Mouse (Mus musculus) hindlimb bud, embryonic 11.5 days (tissue): ENCODE results near the gene Gbp8.
"Not testable (repeated sequence)": the region's sequence is repeated elsewhere in the genome, so short reads cannot be mapped to it uniquely, and the experiment has no call there.

ENCODE experiments used
- DNase-seq: peaks from one replicate; pipeline ENCODE4 v3.0.0-alpha.2; 2012; ENCODE audit warnings: low read depth, low spot score; ENCODE audit errors: extremely low spot score

Gene Gbp8

DNA sequence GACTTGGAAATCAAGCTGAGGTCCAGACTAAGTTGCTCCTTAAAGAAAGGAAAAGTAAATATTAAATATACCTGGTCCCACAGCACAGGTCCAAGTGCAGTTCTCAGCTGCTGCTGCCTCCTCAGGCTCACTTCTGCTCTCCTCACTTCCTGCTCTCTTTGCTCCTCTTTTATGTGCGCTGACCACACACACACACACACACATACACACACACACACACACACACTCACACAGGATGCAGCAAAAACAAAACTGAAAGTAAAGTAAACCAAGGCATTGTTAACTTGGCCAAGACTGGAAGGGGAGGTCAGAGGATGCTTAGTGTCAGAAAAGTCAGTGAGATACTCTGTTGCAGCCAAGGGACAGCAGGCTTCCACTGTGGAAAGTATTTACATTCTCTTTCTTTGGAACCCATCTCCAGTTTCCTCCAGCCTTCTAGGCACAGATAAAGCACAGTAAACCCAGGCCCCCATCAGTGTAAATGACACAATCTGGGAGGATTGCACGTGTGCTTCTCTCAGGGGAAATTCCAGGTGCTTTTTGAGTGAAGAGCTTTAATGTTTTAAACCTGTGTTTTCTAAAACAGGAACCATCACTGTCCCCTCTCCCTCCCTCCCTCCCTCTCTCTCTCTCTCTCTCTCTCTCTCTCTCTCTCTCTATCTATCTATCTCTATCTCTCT, at the start of gene Gbp8, which contains the start of the genes Gbp9 and Gbp4:
Gbp8 (minus strand) TSS at position 132 of the 680 bp plus-strand sequence.
Gbp9 (minus strand) TSS at position 131 of the 680 bp plus-strand sequence.
Gbp4 (minus strand) TSS at position 178 of the 680 bp plus-strand sequence.
- DNase-seq: not testable (repeated sequence)

DNA sequence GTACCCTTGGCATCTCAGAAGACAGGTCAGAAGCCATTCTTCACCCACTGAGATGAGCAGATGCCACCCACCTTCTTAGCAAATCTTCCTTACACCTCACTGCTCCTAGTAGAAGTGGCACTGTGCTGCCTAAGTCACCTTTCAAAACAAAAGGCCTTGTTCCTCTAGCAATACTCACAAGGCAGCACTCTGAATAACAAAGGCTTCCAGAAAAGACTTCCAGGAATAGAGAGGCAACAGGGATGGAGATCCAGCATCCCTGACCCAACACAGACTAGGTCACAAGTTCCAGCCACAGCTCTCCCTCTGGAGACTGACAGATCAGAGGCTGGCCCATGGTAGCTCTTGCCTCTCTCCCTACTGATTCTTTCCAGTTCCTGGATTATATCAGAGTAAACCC, 42.1 kb upstream of the Gbp8 start:
- no peak for DNase-seq

DNA sequence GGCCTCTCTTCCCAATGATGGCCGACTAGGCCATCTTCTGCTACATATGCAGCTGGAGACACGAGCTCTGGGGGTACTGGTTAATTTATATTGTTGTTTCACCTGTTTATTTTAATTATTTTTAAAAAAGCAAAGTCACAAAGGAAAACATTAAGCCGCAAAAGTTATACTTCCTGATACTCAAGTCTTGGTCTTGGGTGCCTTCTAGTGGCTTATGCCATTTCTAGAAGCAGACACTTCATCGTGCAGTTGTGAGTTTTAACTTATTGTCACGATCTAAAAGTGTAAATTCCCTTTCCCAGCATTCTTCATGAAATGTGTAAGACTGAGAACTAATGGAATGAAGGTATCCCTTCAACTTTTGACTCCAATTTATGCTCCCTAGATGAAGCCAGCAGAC, 17.2 kb upstream of the Gbp8 start:
- DNase-seq: no peak

DNA sequence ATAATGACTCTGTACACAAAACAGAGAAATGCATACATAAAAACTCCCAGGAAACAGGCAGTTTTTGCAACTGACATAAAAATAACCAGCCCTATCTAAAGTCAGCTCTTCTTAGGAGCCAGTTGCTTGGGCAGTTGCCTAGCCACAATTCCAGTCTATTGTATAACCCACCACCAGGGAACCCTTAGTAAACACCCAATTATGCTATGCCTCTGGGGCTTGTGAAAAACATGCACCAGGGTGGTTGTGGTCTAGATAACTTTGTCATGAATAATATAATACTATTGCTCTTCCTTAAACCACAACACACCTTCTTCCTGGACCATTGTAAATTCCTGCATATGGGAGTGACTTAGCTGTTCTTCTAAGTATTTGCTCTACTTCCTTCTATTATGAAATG, 14.7 kb upstream of the Gbp8 start:
- no peak for DNase-seq

DNA sequence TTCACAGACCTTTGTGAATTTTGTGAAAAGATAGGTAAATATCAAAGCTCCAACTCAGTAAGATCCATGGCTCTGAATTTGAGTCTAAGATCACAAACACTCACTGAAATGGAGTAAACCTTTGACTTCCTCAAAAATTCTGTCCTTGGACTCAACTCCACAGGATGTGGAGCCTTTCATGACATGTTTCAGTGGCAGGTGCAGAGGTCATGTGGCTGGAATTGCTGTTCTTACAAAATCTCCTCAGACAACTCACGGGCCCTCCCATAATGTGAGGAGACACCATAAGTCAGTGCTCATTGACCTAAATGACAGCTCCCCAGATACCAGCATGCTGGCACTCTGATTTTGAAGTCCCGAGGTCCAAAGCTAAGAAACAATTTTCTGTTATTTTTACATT, 8.7 kb upstream of the Gbp8 start:
- DNase-seq: not testable (repeated sequence)

DNA sequence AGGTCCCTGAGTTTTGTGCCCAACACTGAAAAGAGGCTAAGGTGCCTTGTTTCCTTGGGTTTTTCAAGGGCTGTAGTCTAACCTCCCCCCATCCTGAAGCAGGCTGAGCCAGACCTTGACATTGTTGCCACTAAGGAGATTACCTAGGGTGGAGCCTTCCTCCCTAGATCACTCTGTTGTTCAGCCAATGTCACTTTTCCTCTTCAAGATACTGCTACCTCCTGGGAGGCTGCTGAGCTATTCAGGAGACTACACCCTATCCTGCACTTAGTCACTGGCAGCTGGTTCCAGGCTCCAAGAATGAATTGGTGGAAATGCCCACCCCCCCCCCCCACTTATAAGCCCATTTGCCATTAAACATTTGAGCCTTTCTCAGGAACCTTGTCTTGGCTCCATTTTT, 7.1 kb upstream of the Gbp8 start:
- DNase-seq: no peak

DNA sequence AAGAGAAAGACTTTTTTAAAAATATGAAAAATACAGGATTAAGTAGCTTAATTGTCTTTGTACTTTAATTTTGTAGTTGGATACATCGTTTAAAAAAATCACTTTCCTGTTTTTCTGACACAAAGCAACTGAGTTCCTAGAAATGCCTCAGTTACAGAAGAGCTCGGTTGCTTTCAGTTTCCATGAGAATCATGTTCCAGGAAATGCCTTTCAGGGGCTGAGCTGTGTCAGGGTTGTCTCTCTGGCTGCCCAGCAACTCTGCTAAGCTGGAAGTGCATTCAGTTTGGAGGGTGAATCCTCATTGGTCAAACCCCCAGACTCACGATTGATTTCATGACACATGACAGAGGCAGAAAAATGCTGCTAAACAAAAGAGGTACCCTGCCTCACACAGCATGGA, 6.4 kb upstream of the Gbp8 start:
- not testable (repeated sequence) for DNase-seq

DNA sequence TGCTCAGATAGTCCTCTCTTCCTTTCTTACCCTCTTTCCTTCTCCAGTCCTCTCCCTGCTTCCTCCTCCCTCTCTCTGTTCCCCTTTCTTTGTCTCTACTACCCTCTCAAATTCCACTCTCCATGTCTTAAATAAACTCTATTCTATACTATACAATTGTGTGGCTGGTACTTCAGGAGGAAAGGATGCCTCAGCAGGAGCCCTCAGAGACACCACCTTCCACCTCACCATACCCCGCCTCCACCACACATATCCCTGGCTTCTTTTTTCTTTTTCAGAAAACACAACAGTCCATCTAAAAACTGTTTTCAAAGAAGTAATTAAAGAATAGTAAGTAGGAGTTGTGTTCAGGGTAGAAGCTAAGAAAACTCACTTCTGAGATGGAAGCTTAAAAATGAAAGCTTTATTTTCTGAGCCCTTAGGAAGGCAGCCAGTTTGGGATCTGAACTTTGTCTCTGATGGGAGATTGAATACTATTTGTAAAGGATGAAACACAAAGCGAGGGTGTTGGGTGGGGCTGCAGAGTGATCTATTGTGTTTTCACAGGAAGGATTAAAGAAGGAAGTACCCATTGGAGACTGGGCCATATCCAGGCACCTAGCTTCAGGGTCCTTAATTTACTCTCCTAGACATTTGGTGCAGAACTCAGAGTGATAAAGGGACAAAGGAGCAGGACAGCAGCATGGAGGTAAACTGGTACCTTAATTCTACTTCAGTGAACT, 910 bp upstream of the Gbp8 start:
- not testable (repeated sequence) for DNase-seq

DNA sequence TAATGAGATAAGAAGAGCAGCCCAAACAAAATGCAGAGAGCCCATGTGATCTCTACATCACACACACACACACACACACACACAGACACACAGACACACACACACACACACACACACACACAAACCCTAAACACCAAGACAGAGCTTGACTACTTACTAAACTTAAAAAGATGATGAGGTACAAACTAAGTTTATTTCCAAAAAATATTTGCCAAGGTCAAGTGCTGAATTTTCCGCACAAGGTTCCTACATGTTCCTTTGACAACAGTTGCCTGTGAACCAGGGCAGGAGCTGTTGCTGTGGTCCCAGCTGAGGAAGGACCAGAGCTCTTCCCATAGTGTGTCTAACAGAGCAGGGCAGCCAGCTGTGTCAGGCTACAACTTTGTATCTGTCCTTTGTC, 434 bp downstream of the Gbp8 start:
- no peak for DNase-seq

DNA sequence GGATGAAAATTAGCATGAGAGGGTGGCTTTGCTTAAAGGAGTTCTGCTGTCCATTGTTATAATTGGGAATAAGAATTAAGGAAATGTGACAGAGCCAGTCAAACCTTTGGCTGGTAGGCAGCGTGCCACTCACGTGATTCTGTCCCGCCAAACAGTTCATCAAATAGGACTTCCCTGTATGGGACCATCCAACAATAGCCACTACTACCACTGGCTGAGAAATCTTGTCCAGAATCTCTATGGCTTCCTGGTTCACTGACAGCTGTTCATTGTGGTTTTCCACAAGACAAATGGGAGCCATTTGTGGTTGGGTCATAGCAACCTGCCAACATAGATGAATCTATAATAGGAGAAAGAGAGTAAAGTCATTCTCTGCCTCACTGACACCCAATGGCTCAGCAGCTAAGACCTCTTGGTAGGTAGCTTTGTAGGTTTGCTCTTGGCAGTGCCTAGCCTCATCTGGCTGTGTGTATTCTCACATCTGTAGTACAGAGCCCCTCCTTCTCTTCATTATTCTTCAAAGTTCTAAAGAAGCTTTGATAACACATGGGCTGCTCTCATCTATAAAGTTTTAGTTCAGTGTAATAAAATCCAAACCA, 2.5 kb downstream of the Gbp8 start:
- DNase-seq: not testable (repeated sequence)

DNA sequence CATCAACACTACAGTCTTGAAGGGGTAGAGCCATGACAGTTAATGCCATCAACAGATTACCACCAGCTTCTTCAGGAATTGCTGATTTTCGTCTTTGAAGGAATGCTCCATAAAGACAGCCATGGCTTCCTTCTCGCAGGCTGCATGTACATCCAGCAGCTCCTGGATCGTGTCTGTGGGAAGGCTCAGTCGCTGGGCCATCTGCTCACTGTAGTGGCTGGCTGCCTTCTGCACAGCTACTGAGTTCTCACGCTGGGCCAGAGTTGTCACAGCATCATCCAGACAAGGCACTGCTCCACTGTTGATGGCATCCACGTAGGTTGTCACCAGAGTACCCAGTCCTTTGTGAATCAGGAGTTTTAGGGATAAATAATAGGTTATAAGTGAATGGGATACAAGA, 17.6 kb downstream of the Gbp8 start:
- DNase-seq: not testable (repeated sequence)

DNA sequence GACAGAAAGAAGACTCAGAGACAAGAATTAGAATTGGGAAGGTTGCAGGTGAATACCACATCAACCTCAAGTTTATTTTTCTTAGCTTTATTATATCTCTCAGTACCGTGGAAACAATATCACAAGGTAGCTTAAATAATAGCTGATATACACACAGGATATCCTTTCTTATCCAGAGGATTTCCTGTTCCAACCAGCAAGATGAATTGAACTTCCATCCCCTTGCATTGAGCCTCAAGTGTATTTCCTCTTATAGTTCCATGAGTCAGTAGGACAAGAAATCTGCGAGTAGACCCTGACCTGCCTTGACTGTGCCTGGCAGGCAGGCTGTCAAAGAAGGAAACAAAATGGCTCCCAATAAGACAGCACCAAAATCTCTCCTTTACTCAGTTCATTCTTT, 23.6 kb downstream of the Gbp8 start:
- DNase-seq: no peak

DNA sequence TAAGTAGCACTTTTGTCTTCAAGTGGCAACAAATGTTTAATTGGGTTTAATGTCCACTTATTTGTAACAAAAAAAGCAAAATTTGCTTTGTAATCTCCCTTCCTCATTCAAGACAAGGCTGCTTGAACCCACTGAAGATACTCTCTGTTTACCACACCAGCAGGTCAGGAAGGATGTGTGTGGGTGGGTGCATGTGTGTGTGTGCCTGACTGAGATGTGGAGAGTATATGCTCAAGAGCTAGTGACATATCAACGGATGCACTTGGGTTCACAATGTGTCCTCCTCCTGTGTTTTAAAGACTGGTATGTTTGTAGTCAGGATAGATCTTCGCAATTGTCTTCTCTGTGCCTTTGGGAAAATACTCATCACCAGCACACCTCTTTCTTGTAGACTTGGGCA, 24.6 kb downstream of the Gbp8 start:
- DNase-seq: no peak

DNA sequence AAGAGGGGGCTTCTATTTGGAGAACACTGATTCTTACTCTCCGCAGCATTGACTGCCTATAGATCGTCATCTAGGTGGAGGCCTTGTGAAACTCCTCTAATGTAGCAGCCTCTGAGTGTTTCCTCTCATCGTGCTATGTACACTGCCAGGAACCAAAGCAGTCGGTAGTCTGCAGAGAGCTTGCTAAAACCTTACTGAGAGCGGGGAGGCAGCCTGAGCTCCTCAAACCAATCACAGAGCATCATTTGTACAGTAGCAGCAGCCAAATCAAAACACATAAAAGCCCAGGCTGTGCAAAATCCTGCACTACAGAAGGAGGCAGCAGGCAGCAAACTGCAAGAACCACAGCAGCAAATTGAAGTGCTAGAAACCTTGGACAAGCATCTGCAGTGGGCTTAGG, 25.7 kb downstream of the Gbp8 start:
- DNase-seq: no peak

DNA sequence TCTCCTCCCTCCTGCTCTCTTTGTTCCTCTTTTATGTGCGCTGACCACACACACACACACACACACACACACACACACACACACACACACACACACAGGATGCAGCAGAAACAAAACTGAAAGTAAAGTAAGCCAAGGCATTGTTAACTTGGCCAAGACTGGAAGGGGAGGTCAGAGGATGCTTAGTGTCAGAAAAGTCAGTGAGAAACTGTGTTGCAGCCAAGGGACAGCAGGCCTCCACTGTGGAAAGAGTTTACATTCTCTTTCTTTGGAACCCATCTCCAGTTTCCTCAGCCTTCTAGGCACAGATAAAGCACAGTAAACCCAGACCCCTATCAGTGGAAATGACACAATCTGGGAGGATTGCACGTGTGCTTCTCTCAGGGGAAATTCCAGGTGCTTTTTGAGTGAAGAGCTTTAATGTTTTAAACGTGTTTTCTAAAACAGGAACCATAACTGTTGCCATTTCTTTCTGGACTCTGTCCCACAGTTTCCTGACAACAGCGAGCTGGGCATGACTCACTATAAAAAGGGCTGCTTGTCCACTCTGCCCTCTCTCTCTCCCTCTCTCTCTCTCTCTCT, 29.0 kb downstream of the Gbp8 start:
- not testable (repeated sequence) for DNase-seq

DNA sequence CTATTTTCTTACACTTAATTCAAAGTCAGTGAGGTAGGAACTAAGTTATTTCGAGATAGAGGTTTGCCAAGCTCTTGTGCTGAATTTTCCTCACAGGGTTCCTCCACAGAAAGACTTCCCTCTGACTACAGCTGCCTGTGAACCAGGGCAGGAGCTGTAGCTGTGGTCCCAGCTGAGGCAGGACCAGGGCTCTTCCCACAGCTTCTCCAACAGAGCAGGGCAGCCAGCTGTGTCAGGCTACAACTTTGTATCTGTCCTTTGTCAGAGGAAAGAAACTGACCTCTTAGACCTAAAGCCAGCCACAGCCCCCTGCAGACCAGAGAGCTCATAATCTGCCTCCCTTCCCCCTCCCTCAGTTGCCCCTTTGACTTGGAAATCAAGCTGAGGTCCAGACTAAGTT, 29.6 kb downstream of the Gbp8 start:
- not testable (repeated sequence) for DNase-seq

DNA sequence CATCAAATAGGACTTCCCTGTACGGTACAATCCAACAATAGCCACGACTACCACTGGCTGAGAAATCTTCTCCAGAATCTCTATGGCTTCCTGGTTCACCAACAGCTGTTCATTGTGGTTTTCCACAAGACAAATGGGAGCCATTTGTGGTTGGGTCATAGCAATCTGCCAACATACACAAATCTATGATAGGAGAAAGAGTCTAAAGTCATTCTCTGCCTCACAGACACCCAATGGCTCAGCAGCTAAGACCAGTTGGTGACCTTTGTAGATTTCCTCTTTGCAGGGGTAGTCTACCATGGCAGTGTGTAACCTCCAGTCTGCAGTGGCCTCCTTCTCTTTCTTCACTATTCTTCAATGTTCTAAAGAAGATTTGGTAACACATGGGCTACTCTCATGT, 33.7 kb downstream of the Gbp8 start:
- not testable (repeated sequence) for DNase-seq

DNA sequence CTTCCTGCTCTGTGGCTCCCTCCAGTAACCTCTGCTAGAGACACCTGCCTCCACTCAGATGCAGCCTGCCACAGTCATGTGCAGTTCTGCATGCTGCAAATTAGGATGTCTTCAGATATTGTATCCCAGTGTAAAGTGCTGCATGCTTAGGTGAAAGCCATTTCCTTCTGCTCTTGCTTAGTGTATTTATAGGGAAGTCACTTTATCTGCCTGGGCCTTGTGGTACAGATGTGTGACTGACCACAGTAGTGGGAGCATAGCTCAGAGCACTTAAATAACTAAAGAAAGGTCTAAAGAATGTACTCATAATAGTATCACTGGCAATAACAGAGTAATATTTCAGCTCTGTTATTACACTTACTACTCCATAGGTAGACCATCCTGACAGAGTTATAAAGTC, 57.4 kb downstream of the Gbp8 start:
- DNase-seq: no peak

DNA sequence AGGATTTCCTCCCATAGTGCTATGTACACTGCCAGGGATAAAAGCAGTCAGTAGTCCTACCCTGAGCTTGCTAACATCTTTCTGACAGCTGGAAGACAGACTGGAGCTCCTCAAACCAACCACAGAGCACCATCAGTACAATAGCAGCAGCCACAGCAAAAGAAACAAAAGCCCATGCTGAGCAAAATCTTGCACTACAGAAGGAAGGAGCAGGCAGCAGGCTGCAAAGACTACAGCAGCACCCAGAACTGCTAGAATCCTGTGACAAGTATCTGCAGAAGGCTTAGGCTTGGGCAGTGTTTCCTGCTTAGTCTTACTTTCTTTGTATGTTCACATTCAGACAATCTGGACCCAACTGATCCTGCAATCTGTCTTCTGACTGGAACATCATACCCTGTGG, 71.0 kb downstream of the Gbp8 start:
- DNase-seq: not testable (repeated sequence)

DNA sequence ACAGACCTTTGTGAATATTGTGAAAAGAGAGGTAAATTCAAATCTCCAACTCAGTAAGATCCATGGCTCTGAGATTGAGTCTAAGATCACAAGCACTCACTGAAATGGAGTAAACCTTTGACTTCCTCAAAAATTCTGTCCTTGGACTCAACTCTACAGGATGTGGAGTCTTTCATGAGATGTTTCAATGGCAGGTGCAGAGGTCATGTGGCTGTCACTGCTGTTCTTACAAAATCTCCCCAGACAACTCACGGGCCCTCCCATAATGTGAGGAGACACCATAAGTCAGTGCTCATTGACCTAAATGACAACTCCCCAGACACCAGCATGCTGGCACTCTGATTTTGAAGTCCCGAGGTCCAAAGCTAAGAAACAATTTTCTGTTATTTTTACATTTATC, 74.9 kb downstream of the Gbp8 start:
- DNase-seq: not testable (repeated sequence)

DNA sequence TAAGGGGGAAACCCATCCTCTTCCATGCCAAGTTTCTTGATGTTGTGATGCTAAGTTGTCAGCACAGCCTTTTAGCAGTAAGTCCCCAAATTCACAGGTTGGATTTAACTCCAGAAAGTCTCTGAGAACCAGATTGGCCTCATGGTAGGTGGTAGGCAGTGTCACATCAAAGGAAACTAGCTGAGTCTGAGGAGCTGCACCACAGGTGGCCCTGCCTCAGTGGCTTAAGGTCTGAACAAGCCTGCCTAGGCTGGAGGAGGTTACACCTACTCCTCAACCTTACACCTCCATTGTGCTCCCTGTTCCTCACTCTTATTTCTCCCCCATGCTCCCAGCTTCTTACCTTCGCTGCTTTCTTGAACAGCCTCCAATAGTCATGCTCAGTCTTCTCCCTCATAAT, 76.0 kb downstream of the Gbp8 start:
- no peak for DNase-seq

DNA sequence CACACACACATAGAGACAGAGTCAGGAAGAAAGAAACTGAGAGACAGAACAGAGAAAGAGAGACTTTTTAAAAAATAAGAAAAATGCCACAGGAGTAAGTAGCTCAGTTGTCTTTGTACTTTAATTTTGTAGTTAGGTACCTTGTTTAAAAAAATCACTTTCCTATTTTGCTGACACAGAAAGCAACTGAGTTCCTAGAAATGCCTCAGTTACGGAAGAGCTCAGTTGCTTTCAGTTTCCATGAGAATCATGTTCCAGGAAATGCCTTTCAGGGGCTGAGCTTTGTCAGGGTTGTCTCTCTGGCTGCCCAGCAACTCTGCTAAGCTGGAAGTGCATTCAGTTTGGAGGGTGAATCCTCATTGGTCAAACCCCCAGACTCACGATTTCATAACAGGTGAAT, 76.9 kb downstream of the Gbp8 start:
- DNase-seq: not testable (repeated sequence)
